Mouse (Mus musculus): Measurements from ENCODE around the gene Car4. TPM values are rescaled to one million over a fixed set of nuclear protein-coding genes. Genes with fewer than 3 reads are reported as not detected.
A peak's percentile ranks its signal among the peaks of the same experiment; 100 is the strongest.

Gene Car4
- total and polyA plus RNA-seq, 2 experiments from 2014 or later = 7.4 to 30.8 TPM

GRCm38 (mm10) chr11:84939508-84940053, 18.0 kb upstream of the Car4 start:
- Histone ChIP-seq H3K27ac (ENCODE audit: low read depth) (no peak overlapping the region), H3K9me3 (replicated peaks; ENCODE audit: control insufficient read depth, low read length) (no peaks in the 10 kb centered on the region), H3K4me1 (ENCODE audit: control insufficient read depth, insufficient read depth) (no peaks in the 10 kb centered on the region), H3K27me3 (ENCODE audit: control insufficient read depth, insufficient read depth, low read length) (peaks cover 16% of the 10 kb centered on the region), H3K9ac (replicated peaks; ENCODE audit: low read depth, low read length) (no peak overlapping the region), H3K4me3 (ENCODE audit: low read depth, low read length) (no peak overlapping the region), H3K36me3 (replicated peaks; ENCODE audit: control insufficient read depth, insufficient read depth, low read length) (no peaks in the 10 kb centered on the region), H3K4me2 (ENCODE audit: low read depth, low read length) (no peak overlapping the region)
- 50% methylated on average over 8 of the region's 8 CpGs for WGBS
- TF ChIP-seq EP300 (IDR thresholded peaks at IDR 0.05; ENCODE audit: low read depth) (no peak), CTCF (IDR thresholded peaks at IDR 0.05; ENCODE audit: low read depth) (no peak)
- DNase-seq (ENCODE audit: low spot score) (no peak), ATAC-seq (ENCODE audit: insufficient read depth, low read depth) (no peak)

GRCm38 (mm10) chr11:84940140-84940539, 17.4 kb upstream of the Car4 start:
- DNase-seq (ENCODE audit: low spot score) (no peak), ATAC-seq (ENCODE audit: insufficient read depth, low read depth) (no peak)

GRCm38 (mm10) chr11:84943948-84944347, 13.6 kb upstream of the Car4 start:
- TF ChIP-seq EP300 (IDR thresholded peaks at IDR 0.05; ENCODE audit: low read depth) (no peak), CTCF (IDR thresholded peaks at IDR 0.05; ENCODE audit: low read depth) (0 out of 2 replicates have a peak, but pooled peaks have one; percentile 3)
- no peaks in the 10 kb centered on the region for H3K9me3 ChIP-seq (replicated peaks; ENCODE audit: control insufficient read depth, low read length)
- no peak overlapping the region for H3K4me3 ChIP-seq (ENCODE audit: low read depth, low read length)
- H3K27ac ChIP-seq (ENCODE audit: low read depth) = no peak overlapping the region
- DNase-seq (ENCODE audit: low spot score) (no peak), ATAC-seq (ENCODE audit: insufficient read depth, low read depth) (no peak)
- H3K4me1 ChIP-seq (ENCODE audit: control insufficient read depth, insufficient read depth) = no peaks in the 10 kb centered on the region
- H3K36me3 ChIP-seq (replicated peaks; ENCODE audit: control insufficient read depth, insufficient read depth, low read length) = no peaks in the 10 kb centered on the region
- H3K4me2 ChIP-seq (ENCODE audit: low read depth, low read length) = no peak overlapping the region
- 1% methylated on average over 15 of the region's 15 CpGs for WGBS
- H3K9ac ChIP-seq (replicated peaks; ENCODE audit: low read depth, low read length) = no peak overlapping the region
- H3K27me3 ChIP-seq (ENCODE audit: control insufficient read depth, insufficient read depth, low read length) = peaks cover 26% of the 10 kb centered on the region

More at GRCm38 (mm10) chr11:84940140-84940539, 17.4 kb upstream of the Car4 start:
- Histone ChIP-seq H3K27me3 (ENCODE audit: control insufficient read depth, insufficient read depth, low read length) (peaks cover 21% of the 10 kb centered on the region), H3K9ac (replicated peaks; ENCODE audit: low read depth, low read length) (no peak overlapping the region), H3K4me1 (ENCODE audit: control insufficient read depth, insufficient read depth) (no peaks in the 10 kb centered on the region), H3K9me3 (replicated peaks; ENCODE audit: control insufficient read depth, low read length) (no peaks in the 10 kb centered on the region), H3K36me3 (replicated peaks; ENCODE audit: control insufficient read depth, insufficient read depth, low read length) (no peaks in the 10 kb centered on the region), H3K4me2 (ENCODE audit: low read depth, low read length) (no peak overlapping the region), H3K27ac (ENCODE audit: low read depth) (no peak overlapping the region), H3K4me3 (ENCODE audit: low read depth, low read length) (no peak overlapping the region)
- 68% methylated on average over 10 of the region's 10 CpGs for WGBS
- TF ChIP-seq EP300 (IDR thresholded peaks at IDR 0.05; ENCODE audit: low read depth) = no peak
- no peak for TF ChIP-seq CTCF (IDR thresholded peaks at IDR 0.05; ENCODE audit: low read depth)

GRCm38 (mm10) chr11:84944639-84945435, 12.7 kb upstream of the Car4 start:
- Histone ChIP-seq H3K9me3 (replicated peaks; ENCODE audit: control insufficient read depth, low read length) (no peaks in the 10 kb centered on the region), H3K4me2 (ENCODE audit: low read depth, low read length) (no peak overlapping the region), H3K4me1 (ENCODE audit: control insufficient read depth, insufficient read depth) (no peaks in the 10 kb centered on the region), H3K4me3 (ENCODE audit: low read depth, low read length) (no peak overlapping the region), H3K27ac (ENCODE audit: low read depth) (no peak overlapping the region), H3K27me3 (ENCODE audit: control insufficient read depth, insufficient read depth, low read length) (peaks cover 26% of the 10 kb centered on the region), H3K9ac (replicated peaks; ENCODE audit: low read depth, low read length) (no peak overlapping the region), H3K36me3 (replicated peaks; ENCODE audit: control insufficient read depth, insufficient read depth, low read length) (no peaks in the 10 kb centered on the region)
- no peak for TF ChIP-seq CTCF (IDR thresholded peaks at IDR 0.05; ENCODE audit: low read depth)
- no peak for TF ChIP-seq EP300 (IDR thresholded peaks at IDR 0.05; ENCODE audit: low read depth)
- DNase-seq (ENCODE audit: low spot score) (no peak), ATAC-seq (ENCODE audit: insufficient read depth, low read depth) (no peak)
- under 1% methylated on average over 12 of the region's 12 CpGs for WGBS

- H3K36me3 ChIP-seq (replicated peaks; ENCODE audit: control insufficient read depth, insufficient read depth, low read length) = no peaks in the 10 kb centered on the region
- ATAC-seq (ENCODE audit: insufficient read depth, low read depth) (no peak), DNase-seq (ENCODE audit: low spot score) (no peak)
- H3K4me1 ChIP-seq (ENCODE audit: control insufficient read depth, insufficient read depth) = no peaks in the 10 kb centered on the region
- no peak for TF ChIP-seq EP300 (IDR thresholded peaks at IDR 0.05; ENCODE audit: low read depth)
- no peak for TF ChIP-seq CTCF (IDR thresholded peaks at IDR 0.05; ENCODE audit: low read depth)
- no peaks in the 10 kb centered on the region for H3K9me3 ChIP-seq (replicated peaks; ENCODE audit: control insufficient read depth, low read length)
- 53% methylated on average over 3 of the region's 3 CpGs for WGBS
- no peak overlapping the region for H3K4me2 ChIP-seq (ENCODE audit: low read depth, low read length)
- H3K4me3 ChIP-seq (ENCODE audit: low read depth, low read length) = no peak overlapping the region
- no peak overlapping the region for H3K27ac ChIP-seq (ENCODE audit: low read depth)
- H3K27me3 ChIP-seq (ENCODE audit: control insufficient read depth, insufficient read depth, low read length) = peaks cover 26% of the 10 kb centered on the region
- no peak overlapping the region for H3K9ac ChIP-seq (replicated peaks; ENCODE audit: low read depth, low read length)
Measured at GRCm38 (mm10) chr11:84945841-84946240, 11.7 kb upstream of the Car4 start.
